Mouse (Mus musculus) heart, embryonic 14.5 days (tissue): Measurements from ENCODE around the gene Teddm3. TPM values are rescaled to one million over a fixed set of nuclear protein-coding genes. Genes with fewer than 3 reads are reported as not detected.
"Not testable (repeated sequence)": the region's sequence is repeated elsewhere in the genome, so short reads cannot be mapped to it uniquely, and the experiment has no call there.

Experiments used
- ATAC-seq: fragments of 200-750 bp; cut with Nextera tagmentation; 2 replicates; pipeline ENCODE4 v1.8.0; 2017; ENCODE audit warnings: low read depth, moderate TSS enrichment; ENCODE audit not compliant: insufficient number of reproducible peaks, insufficient read depth, low FRiP score
- H3K27ac ChIP-seq, 2 experiments: fragments of 200-500 bp in 1 of 2; fragments of 300-500 bp in 1 of 2; sonication (generic) in 1 of 2; replicated peaks in 1 of 2; 2 replicates each; pipeline ENCODE4 v1.5.1; 2012 to 2014; ENCODE audit warnings: low read depth in 2 of 2, low read length in 2 of 2, control low read depth in 1 of 2, mild to moderate bottlenecking in 1 of 2, mixed read lengths in 1 of 2; ENCODE audit not compliant: control insufficient read depth in 1 of 2, insufficient read depth in 1 of 2
- H3K27me3 ChIP-seq: fragments of 300-500 bp; sonication (generic); 2 replicates; pipeline ENCODE4 v1.6.1; 2014; ENCODE audit warnings: mild to moderate bottlenecking, low read length, control low read depth; ENCODE audit not compliant: control insufficient read depth, insufficient read depth
- H3K36me3 ChIP-seq: fragments of 300-500 bp; sonication (generic); 2 replicates; pipeline ENCODE4 v1.6.1; 2014; ENCODE audit warnings: mild to moderate bottlenecking, control low read depth, low read length, mixed read lengths; ENCODE audit not compliant: control insufficient read depth, insufficient read depth
- H3K4me1 ChIP-seq, 2 experiments: fragments of 200-500 bp in 1 of 2; fragments of 300-500 bp in 1 of 2; sonication (generic) in 1 of 2; 2 replicates each; pipeline ENCODE4 v1.6.1; 2012 to 2014; ENCODE audit warnings: low read length in 2 of 2, control low read depth in 1 of 2, mixed read lengths in 1 of 2; ENCODE audit not compliant: control insufficient read depth in 2 of 2, insufficient read depth in 2 of 2
- H3K4me2 ChIP-seq: fragments of 300-500 bp; sonication (generic); 2 replicates; pipeline ENCODE4 v1.6.1; 2014; ENCODE audit warnings: mild to moderate bottlenecking, low read length
- H3K4me3 ChIP-seq, 2 experiments: fragments of 200-500 bp in 1 of 2; fragments of 300-500 bp in 1 of 2; sonication (generic) in 1 of 2; 2 replicates each; pipeline ENCODE4 v1.5.1; 2012 to 2014; ENCODE audit warnings: low read length in 2 of 2, mild to moderate bottlenecking in 2 of 2, control low read depth in 1 of 2, low read depth in 1 of 2, moderate library complexity in 1 of 2; ENCODE audit not compliant: control insufficient read depth in 1 of 2, insufficient read depth in 1 of 2
- H3K9ac ChIP-seq: fragments of 300-500 bp; sonication (generic); 2 replicates; pipeline ENCODE4 v1.6.1; 2014; ENCODE audit warnings: mild to moderate bottlenecking, low read length
- H3K9me3 ChIP-seq: fragments of 300-500 bp; sonication (generic); 2 replicates; pipeline ENCODE4 v1.6.1; 2016; ENCODE audit warnings: low read length, control low read depth; ENCODE audit not compliant: control insufficient read depth
- WGBS: fragments of 180-500 bp; shearing (Covaris S2); extraction: QIAGEN DNeasy Blood & Tissue Kit; methylation state at CpG from one replicate; pipeline ENCODE4 v1.1.7; 2014; 5-methylcytosine and 5-hydroxymethylcytosine counted together
- polyA plus RNA-seq: library from polyadenylated mRNA; unstranded; fragments of >200 nt; fragmentation: Nextera tagmentation; extraction: Ambion mirVana; gene quantifications from 2 replicates; pipeline ENCODE4 v1.2.1, GENCODE M21; 2014

Teddm3 gene
- polyA plus RNA-seq, 1 experiment from 2014 or later, result not detected

- Histone ChIP-seq H3K27me3 (no peaks in the 10 kb centered on the region), H3K4me3 (no peak overlapping the region), H3K9ac (no peak overlapping the region), H3K27ac (no peak overlapping the region), H3K36me3 (no peaks in the 10 kb centered on the region), H3K4me1 (peaks cover 2 to 4% of the 10 kb centered on the region in 2 experiments; a peak in 1 of 4 replicates), H3K4me2 (no peak overlapping the region), H3K9me3 (no peaks in the 10 kb centered on the region)
- ATAC-seq, result no peak
Observed at GRCm38 (mm10) chr16:21149896-21150295, 3.9 kb downstream of the Teddm3 start.

GRCm38 (mm10) chr16:21148451-21148850 lies 5.3 kb downstream of the Teddm3 start:
- not testable (repeated sequence) for H3K27ac ChIP-seq, H3K4me2 ChIP-seq, ATAC-seq, H3K9ac ChIP-seq, H3K36me3 ChIP-seq, H3K4me3 ChIP-seq, H3K4me1 ChIP-seq, H3K9me3 ChIP-seq, H3K27me3 ChIP-seq
- WGBS, result 93% methylated on average over 1 of the region's 1 CpGs

- no peak for ATAC-seq
- Histone ChIP-seq H3K36me3 (no peaks in the 10 kb centered on the region), H3K9me3 (0 out of 2 replicates have a peak, but pooled peaks cover 3% of the 10 kb centered on the region), H3K27me3 (no peaks in the 10 kb centered on the region), H3K4me1 (no peaks in the 10 kb centered on the region), H3K9ac (no peak overlapping the region), H3K4me3 (no peak overlapping the region), H3K4me2 (no peak overlapping the region), H3K27ac (no peak overlapping the region)
- 53% methylated on average over 1 of the region's 1 CpGs for WGBS
Observed at GRCm38 (mm10) chr16:21136312-21137083, 17.3 kb downstream of the Teddm3 start.

- H3K27me3 ChIP-seq, H3K36me3 ChIP-seq, H3K9ac ChIP-seq, H3K4me3 ChIP-seq, ATAC-seq, H3K4me2 ChIP-seq, H3K4me1 ChIP-seq, H3K27ac ChIP-seq, H3K9me3 ChIP-seq: not testable (repeated sequence)
- WGBS, result 70% methylated on average over 3 of the region's 3 CpGs
Observed at GRCm38 (mm10) chr16:21127666-21128065, 26.1 kb downstream of the Teddm3 start.

- WGBS, result 64% methylated on average over 2 of the region's 2 CpGs
- not testable (repeated sequence) for H3K27me3 ChIP-seq, H3K9ac ChIP-seq, H3K9me3 ChIP-seq, H3K4me1 ChIP-seq, H3K4me2 ChIP-seq, H3K4me3 ChIP-seq, ATAC-seq, H3K27ac ChIP-seq, H3K36me3 ChIP-seq
Observed at GRCm38 (mm10) chr16:21122776-21123175, 31.0 kb downstream of the Teddm3 start.

- Histone ChIP-seq H3K36me3 (no peaks in the 10 kb centered on the region), H3K4me3 (no peak overlapping the region), H3K4me2 (no peak overlapping the region), H3K4me1 (no peaks in the 10 kb centered on the region), H3K27me3 (no peaks in the 10 kb centered on the region), H3K27ac (no peak overlapping the region), H3K9me3 (no peaks in the 10 kb centered on the region), H3K9ac (no peak overlapping the region)
- ATAC-seq, result no peak
- 79% methylated on average over 5 of the region's 5 CpGs for WGBS
Observed at GRCm38 (mm10) chr16:21116078-21116477, 37.7 kb downstream of the Teddm3 start.

- ATAC-seq, result no peak
- H3K9ac ChIP-seq, result no peak overlapping the region
- 79% methylated on average over 1 of the region's 1 CpGs for WGBS
- H3K4me1 ChIP-seq, result no peaks in the 10 kb centered on the region
- no peak overlapping the region for H3K27ac ChIP-seq
- H3K27me3 ChIP-seq, result no peaks in the 10 kb centered on the region
- no peaks in the 10 kb centered on the region for H3K36me3 ChIP-seq
- H3K4me3 ChIP-seq, result no peak overlapping the region
- H3K4me2 ChIP-seq, result no peak overlapping the region
- H3K9me3 ChIP-seq, result no peaks in the 10 kb centered on the region
Observed at GRCm38 (mm10) chr16:21109473-21109872, 44.3 kb downstream of the Teddm3 start.
